Mouse (Mus musculus): Measurements from ENCODE around the gene Gfpt1. TPM values are rescaled to one million over a fixed set of nuclear protein-coding genes. Genes with fewer than 3 reads are reported as not detected.
"Not testable (repeated sequence)": the region's sequence is repeated elsewhere in the genome, so short reads cannot be mapped to it uniquely, and the experiment has no call there.

Gene Gfpt1
- polyA plus RNA-seq, 1 experiment from 2014 or later = 28.8 TPM

DNA sequence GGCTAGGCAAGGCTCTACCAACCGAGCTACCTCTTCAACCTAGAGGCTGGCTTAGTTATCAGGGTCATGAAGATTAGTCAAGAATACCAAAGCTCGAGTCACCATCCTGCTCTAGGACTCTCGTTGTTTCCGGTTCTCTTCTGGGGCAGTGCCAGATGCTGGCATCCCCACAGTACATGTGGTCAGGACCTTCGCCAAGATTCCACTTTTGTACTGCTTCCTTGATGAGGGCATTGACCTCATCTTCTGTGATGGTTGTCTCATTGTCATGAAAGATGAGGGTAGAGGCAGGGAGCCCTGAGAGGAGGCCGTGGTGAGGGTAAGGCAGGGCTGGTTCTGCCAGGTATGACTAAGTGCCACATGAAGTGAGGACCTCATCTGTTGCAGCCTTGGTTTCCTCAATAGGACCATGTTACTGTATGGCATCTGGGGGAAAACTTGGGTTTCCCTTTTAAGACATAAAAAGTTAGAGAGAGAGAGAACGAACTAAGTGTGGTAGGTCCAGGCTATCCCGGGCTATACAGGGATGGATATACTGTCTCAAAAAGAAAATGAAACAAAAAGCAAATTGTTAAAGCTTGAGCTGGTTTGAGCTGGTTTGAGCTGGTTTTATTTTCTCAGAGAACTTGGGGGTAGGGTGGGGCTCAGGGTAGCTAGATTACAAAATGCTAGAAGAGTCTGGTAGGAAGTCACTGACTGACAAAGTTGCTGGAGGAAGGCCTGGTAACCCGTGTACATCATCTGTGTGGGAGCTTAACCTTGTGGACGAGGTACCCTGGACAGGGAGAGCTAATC lies 4.6 kb upstream of the Gfpt1 start:
- ATAC-seq (ENCODE audit: low FRiP score) = no peak

GRCm38 (mm10) chr6:87039161-87039560 lies 3.5 kb upstream of the Gfpt1 start:
- Histone ChIP-seq H3K9ac (no peak overlapping the region), H3K36me3 (replicated peaks; ENCODE audit: control insufficient read depth, insufficient read depth) (no peaks in the 10 kb centered on the region), H3K4me3 (replicated peaks; ENCODE audit: low read length) (no peak overlapping the region), H3K9me3 (ENCODE audit: control insufficient read depth, low read length) (no peaks in the 10 kb centered on the region), H3K4me2 (replicated peaks) (no peak overlapping the region), H3K27me3 (ENCODE audit: control insufficient read depth, insufficient read depth, low read length) (no peaks in the 10 kb centered on the region), H3K4me1 (replicated peaks; ENCODE audit: control insufficient read depth, insufficient read depth, low read length) (peaks cover 10% of the 10 kb centered on the region), H3K27ac (no peak overlapping the region)
- DNase-seq (ENCODE audit: low spot score) (no peak), ATAC-seq (ENCODE audit: low FRiP score) (no peak)
- WGBS = 89% methylated on average over 8 of the region's 8 CpGs

More for the DNA sequence above, 4.6 kb upstream of the Gfpt1 start:
- Histone ChIP-seq H3K27ac (no peak overlapping the region), H3K9ac (no peak overlapping the region), H3K36me3 (replicated peaks; ENCODE audit: control insufficient read depth, insufficient read depth) (no peaks in the 10 kb centered on the region), H3K9me3 (ENCODE audit: control insufficient read depth, low read length) (no peaks in the 10 kb centered on the region), H3K4me2 (replicated peaks) (no peak overlapping the region), H3K4me1 (replicated peaks; ENCODE audit: control insufficient read depth, insufficient read depth, low read length) (no peaks in the 10 kb centered on the region), H3K27me3 (ENCODE audit: control insufficient read depth, insufficient read depth, low read length) (no peaks in the 10 kb centered on the region), H3K4me3 (replicated peaks; ENCODE audit: low read length) (no peak overlapping the region)
- 85% methylated on average over 10 of the region's 10 CpGs for WGBS
- no peak for DNase-seq (ENCODE audit: low spot score)

DNA sequence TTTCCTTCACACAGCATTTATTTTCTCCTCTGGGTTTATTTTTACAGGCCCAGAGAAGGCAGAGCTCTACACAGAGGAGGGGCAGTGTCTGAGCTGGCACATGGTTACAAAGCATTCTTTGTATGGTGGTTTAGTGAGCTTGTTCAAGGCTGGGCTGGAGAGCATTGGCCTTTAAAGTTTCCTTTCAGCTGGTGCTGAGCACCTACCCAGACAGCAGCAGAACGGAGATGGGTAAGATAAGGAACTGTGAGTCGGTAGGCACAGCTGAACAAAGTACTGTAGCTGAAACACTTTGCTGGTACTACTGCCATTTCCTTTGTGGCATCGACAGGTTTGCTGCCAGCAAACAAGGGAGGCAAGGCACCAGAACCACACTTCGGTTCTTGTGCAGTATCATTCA lies 1.7 kb upstream of the Gfpt1 start:
- ATAC-seq (ENCODE audit: low FRiP score) (no peak), DNase-seq (ENCODE audit: low spot score) (no peak)
- no peaks in the 10 kb centered on the region for H3K36me3 ChIP-seq (replicated peaks; ENCODE audit: control insufficient read depth, insufficient read depth)
- H3K27me3 ChIP-seq (ENCODE audit: control insufficient read depth, insufficient read depth, low read length) = no peaks in the 10 kb centered on the region
- H3K4me3 ChIP-seq (replicated peaks; ENCODE audit: low read length) = no peak overlapping the region
- H3K27ac ChIP-seq = peak overlapping the region; percentile 7; the same call in 1 of the 2 replicates
- H3K4me2 ChIP-seq (replicated peaks) = no peak overlapping the region
- H3K9me3 ChIP-seq (ENCODE audit: control insufficient read depth, low read length) = no peaks in the 10 kb centered on the region
- H3K4me1 ChIP-seq (replicated peaks; ENCODE audit: control insufficient read depth, insufficient read depth, low read length) = peaks cover 13% of the 10 kb centered on the region
- 87% methylated on average over 4 of the region's 4 CpGs for WGBS
- H3K9ac ChIP-seq = no peak overlapping the region

GRCm38 (mm10) chr6:87041431-87041830 lies 1.2 kb upstream of the Gfpt1 start:
- Histone ChIP-seq H3K4me2 (replicated peaks) (peak overlapping the region; percentile 82), H3K36me3 (replicated peaks; ENCODE audit: control insufficient read depth, insufficient read depth) (no peaks in the 10 kb centered on the region), H3K9ac (no peak overlapping the region), H3K4me3 (replicated peaks; ENCODE audit: low read length) (no peak overlapping the region), H3K27me3 (ENCODE audit: control insufficient read depth, insufficient read depth, low read length) (no peaks in the 10 kb centered on the region), H3K27ac (peak overlapping the region; percentile 7; the same call in 1 of the 2 replicates), H3K9me3 (ENCODE audit: control insufficient read depth, low read length) (no peaks in the 10 kb centered on the region), H3K4me1 (replicated peaks; ENCODE audit: control insufficient read depth, insufficient read depth, low read length) (peaks cover 13% of the 10 kb centered on the region)
- no peak for DNase-seq (ENCODE audit: low spot score)
- WGBS = 91% methylated on average over 7 of the region's 7 CpGs
- no peak for ATAC-seq (ENCODE audit: low FRiP score)

- Histone ChIP-seq H3K27me3 (ENCODE audit: control insufficient read depth, insufficient read depth, low read length) (no peaks in the 10 kb centered on the region), H3K9ac (peak overlapping the region; percentile 94), H3K36me3 (replicated peaks; ENCODE audit: control insufficient read depth, insufficient read depth) (no peaks in the 10 kb centered on the region), H3K9me3 (ENCODE audit: control insufficient read depth, low read length) (no peaks in the 10 kb centered on the region), H3K4me1 (replicated peaks; ENCODE audit: control insufficient read depth, insufficient read depth, low read length) (peaks cover 13% of the 10 kb centered on the region), H3K4me2 (replicated peaks) (peak overlapping the region; percentile 82), H3K4me3 (replicated peaks; ENCODE audit: low read length) (peak overlapping the region; percentile 97), H3K27ac (peak overlapping the region; percentile 99)
- ATAC-seq (ENCODE audit: low FRiP score) = no peak
- under 1% methylated on average over 11 of the region's 11 CpGs for WGBS
- no peak for DNase-seq (ENCODE audit: low spot score)
Measured at GRCm38 (mm10) chr6:87042004-87042336, 676 bp upstream of the Gfpt1 start.

DNA sequence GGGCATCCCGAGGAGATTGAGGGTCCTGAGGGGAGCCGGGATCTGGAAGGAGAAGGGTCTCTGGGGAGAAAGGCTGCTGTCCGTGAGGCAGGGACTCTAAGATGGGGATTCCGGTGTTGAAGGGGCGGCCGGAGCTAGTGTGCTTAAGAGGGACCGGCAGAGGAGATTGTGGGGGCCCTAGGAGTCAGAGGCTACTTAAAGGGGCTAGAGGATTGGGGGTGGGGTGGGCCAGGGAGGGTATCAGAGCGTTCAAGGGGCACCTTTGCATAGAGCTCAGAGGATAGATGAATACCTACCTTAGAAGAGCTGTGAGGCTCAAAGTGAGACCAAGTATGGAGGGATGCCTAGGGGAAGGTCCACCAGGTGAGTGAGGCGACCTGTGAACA lies 478 bp downstream of the Gfpt1 start:
- DNase-seq (ENCODE audit: low spot score) (no peak), ATAC-seq (ENCODE audit: low FRiP score) (peak; percentile 34)
- WGBS = 2% methylated on average over 9 of the region's 9 CpGs
- peak overlapping the region; percentile 97 for H3K4me3 ChIP-seq (replicated peaks; ENCODE audit: low read length)
- peak overlapping the region; percentile 82 for H3K4me2 ChIP-seq (replicated peaks)
- no peaks in the 10 kb centered on the region for H3K9me3 ChIP-seq (ENCODE audit: control insufficient read depth, low read length)
- H3K9ac ChIP-seq = peak overlapping the region; percentile 94
- no peaks in the 10 kb centered on the region for H3K27me3 ChIP-seq (ENCODE audit: control insufficient read depth, insufficient read depth, low read length)
- H3K4me1 ChIP-seq (replicated peaks; ENCODE audit: control insufficient read depth, insufficient read depth, low read length) = peaks cover 13% of the 10 kb centered on the region
- H3K27ac ChIP-seq = peak overlapping the region; percentile 99
- peaks cover 4% of the 10 kb centered on the region for H3K36me3 ChIP-seq (replicated peaks; ENCODE audit: control insufficient read depth, insufficient read depth)

GRCm38 (mm10) chr6:87044895-87045294 lies 2.2 kb downstream of the Gfpt1 start:
- DNase-seq (ENCODE audit: low spot score) (no peak), ATAC-seq (ENCODE audit: low FRiP score) (no peak)
- Histone ChIP-seq H3K4me3 (replicated peaks; ENCODE audit: low read length) (no peak overlapping the region), H3K4me1 (replicated peaks; ENCODE audit: control insufficient read depth, insufficient read depth, low read length) (peaks cover 13% of the 10 kb centered on the region), H3K9ac (no peak overlapping the region), H3K4me2 (replicated peaks) (no peak overlapping the region), H3K9me3 (ENCODE audit: control insufficient read depth, low read length) (no peaks in the 10 kb centered on the region), H3K27ac (no peak overlapping the region), H3K36me3 (replicated peaks; ENCODE audit: control insufficient read depth, insufficient read depth) (peaks cover 9% of the 10 kb centered on the region), H3K27me3 (ENCODE audit: control insufficient read depth, insufficient read depth, low read length) (no peaks in the 10 kb centered on the region)
- 91% methylated on average over 2 of the region's 2 CpGs for WGBS

GRCm38 (mm10) chr6:87045507-87045906 lies 2.9 kb downstream of the Gfpt1 start:
- no peak overlapping the region for H3K27ac ChIP-seq
- no peaks in the 10 kb centered on the region for H3K27me3 ChIP-seq (ENCODE audit: control insufficient read depth, insufficient read depth, low read length)
- no peaks in the 10 kb centered on the region for H3K9me3 ChIP-seq (ENCODE audit: control insufficient read depth, low read length)
- no peak overlapping the region for H3K4me3 ChIP-seq (replicated peaks; ENCODE audit: low read length)
- no peak overlapping the region for H3K9ac ChIP-seq
- DNase-seq (ENCODE audit: low spot score) (no peak), ATAC-seq (ENCODE audit: low FRiP score) (no peak)
- no peak overlapping the region for H3K4me2 ChIP-seq (replicated peaks)
- 77% methylated on average over 3 of the region's 3 CpGs for WGBS
- H3K4me1 ChIP-seq (replicated peaks; ENCODE audit: control insufficient read depth, insufficient read depth, low read length) = peaks cover 13% of the 10 kb centered on the region
- peaks cover 9% of the 10 kb centered on the region for H3K36me3 ChIP-seq (replicated peaks; ENCODE audit: control insufficient read depth, insufficient read depth)

DNA sequence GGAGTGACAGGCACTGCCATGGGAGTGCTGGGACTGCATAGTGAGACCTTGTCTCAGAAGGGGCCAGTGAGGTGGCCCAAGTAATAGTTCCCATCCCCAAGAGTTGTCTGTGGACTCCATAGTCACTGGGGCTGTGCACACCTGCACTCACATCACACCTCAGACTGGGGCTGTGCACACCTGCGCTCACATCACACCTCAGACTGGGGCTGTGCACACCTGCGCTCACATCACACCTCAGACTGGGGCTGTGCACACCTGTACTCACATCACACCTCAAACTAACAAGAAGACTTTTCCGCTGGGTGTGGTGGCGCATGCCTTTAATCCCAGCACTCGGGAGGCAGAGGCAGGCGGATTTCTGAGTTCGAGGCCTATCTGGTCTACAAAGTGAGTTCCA lies 6.1 kb downstream of the Gfpt1 start:
- not testable (repeated sequence) for H3K9ac ChIP-seq; H3K27me3 ChIP-seq (ENCODE audit: control insufficient read depth, insufficient read depth, low read length); H3K4me1 ChIP-seq (replicated peaks; ENCODE audit: control insufficient read depth, insufficient read depth, low read length); H3K27ac ChIP-seq; DNase-seq (ENCODE audit: low spot score); H3K4me2 ChIP-seq (replicated peaks); ATAC-seq (ENCODE audit: low FRiP score); H3K4me3 ChIP-seq (replicated peaks; ENCODE audit: low read length); H3K9me3 ChIP-seq (ENCODE audit: control insufficient read depth, low read length)
- WGBS = 97% methylated on average over 7 of the region's 7 CpGs
- H3K36me3 ChIP-seq (replicated peaks; ENCODE audit: control insufficient read depth, insufficient read depth) = peaks cover 36% of the 10 kb centered on the region

Measured in hindbrain, embryonic 14.5 days (tissue).